Mouse (Mus musculus) forebrain, embryonic 14.5 days (tissue): ENCODE results near the gene Glis1. TPM values are rescaled to one million over a fixed set of nuclear protein-coding genes. Genes with fewer than 3 reads are reported as not detected.

ENCODE experiments used
- ATAC-seq: fragments of 200-750 bp; cut with Nextera tagmentation; 2 replicates; pipeline ENCODE4 v1.8.0; 2017; ENCODE audit warnings: mild to moderate bottlenecking, moderate library complexity
- DNase-seq: peaks from one replicate; pipeline ENCODE4 v3.0.0-alpha.2; 2015; ENCODE audit warnings: low spot score
- H3K27ac ChIP-seq: fragments of 300-500 bp; sonication (generic); 2 replicates; pipeline ENCODE4 v1.5.1; 2014; ENCODE audit warnings: low read depth, mild to moderate bottlenecking, control low read depth, low read length, moderate library complexity
- H3K27me3 ChIP-seq: fragments of 300-500 bp; sonication (generic); replicated peaks from 2 replicates; pipeline ENCODE4 v1.6.1; 2014; ENCODE audit warnings: low read length, control low read depth, mixed read lengths; ENCODE audit not compliant: control insufficient read depth, insufficient read depth
- H3K36me3 ChIP-seq: fragments of 300-500 bp; sonication (generic); 2 replicates; pipeline ENCODE4 v1.6.1; 2014; ENCODE audit warnings: low read length, control low read depth; ENCODE audit not compliant: control insufficient read depth, insufficient read depth
- H3K4me1 ChIP-seq: fragments of 300-500 bp; sonication (generic); 2 replicates; pipeline ENCODE4 v1.6.1; 2014; ENCODE audit warnings: antibody characterized with exemption, low read length, control low read depth; ENCODE audit not compliant: control insufficient read depth, insufficient read depth
- H3K4me2 ChIP-seq: fragments of 300-500 bp; sonication (generic); 2 replicates; pipeline ENCODE4 v1.6.1; 2014; ENCODE audit warnings: mild to moderate bottlenecking, control low read depth, low read length
- H3K4me3 ChIP-seq: fragments of 300-500 bp; sonication (generic); 2 replicates; pipeline ENCODE4 v1.5.1; 2014; ENCODE audit warnings: low read depth, low read length, control low read depth
- H3K9ac ChIP-seq: fragments of 300-500 bp; sonication (generic); 2 replicates; pipeline ENCODE4 v1.6.1; 2014; ENCODE audit warnings: mild to moderate bottlenecking, low read length, control low read depth, moderate library complexity
- H3K9me3 ChIP-seq: fragments of 300-500 bp; sonication (generic); replicated peaks from 2 replicates; pipeline ENCODE4 v1.6.1; 2016; ENCODE audit warnings: low read length, control low read depth, mixed read lengths; ENCODE audit not compliant: control insufficient read depth
- WGBS: fragments of 180-500 bp; shearing (Covaris S2); extraction: QIAGEN DNeasy Blood & Tissue Kit; methylation state at CpG from one replicate; pipeline ENCODE4 v1.1.7; 2014; 5-methylcytosine and 5-hydroxymethylcytosine counted together
- microRNA-seq: library from miRNA; unstranded; fragments of <30 nt; microRNA quantifications from one replicate; pipeline ENCODE4, GENCODE M21; 2016
- polyA plus RNA-seq: library from polyadenylated mRNA; unstranded; fragments of >200 nt; fragmentation: Nextera tagmentation; extraction: Ambion mirVana; gene quantifications from 2 replicates; pipeline ENCODE4 v1.2.1, GENCODE M21; 2014

The Glis1 gene
- polyA plus RNA-seq, 1 experiment from 2014 or later = 0.27 TPM

DNA sequence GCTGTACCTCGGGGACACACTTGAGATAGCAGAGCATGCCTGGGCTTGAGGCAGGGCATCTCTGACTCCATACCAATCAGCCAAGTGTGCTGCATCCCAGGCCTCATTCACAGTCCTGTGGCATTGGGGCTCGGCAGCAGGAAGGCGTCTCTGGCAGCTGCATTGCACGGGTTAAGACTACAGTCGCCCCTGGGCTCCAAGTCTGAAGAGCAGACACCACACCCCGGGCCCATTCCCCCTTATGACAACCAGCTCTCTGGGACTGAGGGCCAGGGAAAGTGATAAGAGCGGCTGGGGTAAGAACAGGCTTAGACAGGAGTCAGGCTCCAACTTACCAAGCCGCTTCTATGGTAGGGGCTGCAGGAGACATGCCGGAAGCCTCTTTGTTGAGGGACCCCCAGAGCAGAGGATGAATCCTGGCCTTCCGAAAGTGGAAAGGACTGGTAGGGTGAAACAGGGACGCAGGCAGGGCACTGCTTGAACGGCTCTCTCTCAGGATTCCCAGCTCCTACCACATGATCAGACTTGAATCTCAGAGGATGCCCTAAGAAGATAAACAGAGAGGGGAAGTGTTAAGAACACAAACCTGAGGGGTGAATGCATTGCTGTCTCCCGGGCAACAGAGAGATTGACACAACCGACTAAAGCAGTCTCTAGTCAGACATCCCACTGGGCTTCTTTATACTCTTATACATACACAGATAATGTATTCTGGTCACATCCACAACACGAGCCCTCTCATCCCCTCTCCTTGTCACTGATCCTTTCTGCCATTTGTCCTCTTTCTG, 246.1 kb downstream of the Glis1 start:
- Histone ChIP-seq H3K27me3 (no peaks in the 10 kb centered on the region), H3K4me3 (peak overlapping the region; percentile 18), H3K27ac (peak overlapping the region; percentile 90), H3K36me3 (no peaks in the 10 kb centered on the region), H3K9ac (peak overlapping the region; percentile 58), H3K9me3 (no peaks in the 10 kb centered on the region), H3K4me1 (peaks cover 20% of the 10 kb centered on the region), H3K4me2 (peak overlapping the region; percentile 39)
- 23% methylated on average over 15 of the region's 15 CpGs for WGBS
- ATAC-seq (peak; percentile 86), DNase-seq (peak; percentile 84)

DNA sequence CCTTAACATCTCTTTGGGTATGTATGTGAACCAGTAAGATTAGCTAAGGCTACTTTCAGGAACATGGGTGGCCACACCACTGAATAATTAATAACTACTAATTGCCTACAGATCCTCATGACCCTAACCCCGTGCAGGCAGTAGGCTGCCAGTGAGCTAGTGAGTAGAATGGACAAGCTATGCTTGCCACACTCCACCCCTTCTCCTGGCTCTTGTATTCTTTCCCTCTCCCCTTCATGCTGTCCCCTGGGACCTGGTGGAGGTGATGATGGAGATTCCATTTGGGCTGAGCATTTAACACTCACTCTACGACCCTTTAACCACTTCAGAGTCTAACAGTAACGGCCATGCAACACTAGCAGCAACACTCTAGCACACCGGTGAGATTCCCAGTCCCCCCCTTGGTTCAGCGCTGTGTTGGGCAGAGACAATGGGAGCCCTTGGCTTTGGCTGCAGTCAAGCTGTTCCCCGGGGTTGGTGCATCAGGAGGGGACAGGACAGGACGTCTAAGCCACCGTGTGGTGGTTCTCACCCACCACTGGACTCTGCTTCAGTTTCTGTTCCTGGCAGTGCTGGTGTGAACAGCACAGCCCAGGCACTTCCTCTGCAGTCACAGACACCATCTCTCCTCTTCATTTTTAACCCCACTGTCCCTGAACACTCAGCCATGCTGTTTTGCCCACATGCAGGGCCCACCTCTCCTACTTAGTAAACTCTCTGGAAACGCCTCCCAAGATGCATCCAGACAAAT, 246.9 kb downstream of the Glis1 start:
- 32% methylated on average over 9 of the region's 9 CpGs for WGBS
- Histone ChIP-seq H3K4me2 (peak overlapping the region; percentile 39), H3K4me3 (no peak overlapping the region), H3K27me3 (no peaks in the 10 kb centered on the region), H3K36me3 (no peaks in the 10 kb centered on the region), H3K27ac (peak overlapping the region; percentile 90), H3K4me1 (peaks cover 20% of the 10 kb centered on the region), H3K9ac (no peak overlapping the region; the same call in 1 of the 2 replicates), H3K9me3 (no peaks in the 10 kb centered on the region)
- ATAC-seq (peak; percentile 54), DNase-seq (no peak)

DNA sequence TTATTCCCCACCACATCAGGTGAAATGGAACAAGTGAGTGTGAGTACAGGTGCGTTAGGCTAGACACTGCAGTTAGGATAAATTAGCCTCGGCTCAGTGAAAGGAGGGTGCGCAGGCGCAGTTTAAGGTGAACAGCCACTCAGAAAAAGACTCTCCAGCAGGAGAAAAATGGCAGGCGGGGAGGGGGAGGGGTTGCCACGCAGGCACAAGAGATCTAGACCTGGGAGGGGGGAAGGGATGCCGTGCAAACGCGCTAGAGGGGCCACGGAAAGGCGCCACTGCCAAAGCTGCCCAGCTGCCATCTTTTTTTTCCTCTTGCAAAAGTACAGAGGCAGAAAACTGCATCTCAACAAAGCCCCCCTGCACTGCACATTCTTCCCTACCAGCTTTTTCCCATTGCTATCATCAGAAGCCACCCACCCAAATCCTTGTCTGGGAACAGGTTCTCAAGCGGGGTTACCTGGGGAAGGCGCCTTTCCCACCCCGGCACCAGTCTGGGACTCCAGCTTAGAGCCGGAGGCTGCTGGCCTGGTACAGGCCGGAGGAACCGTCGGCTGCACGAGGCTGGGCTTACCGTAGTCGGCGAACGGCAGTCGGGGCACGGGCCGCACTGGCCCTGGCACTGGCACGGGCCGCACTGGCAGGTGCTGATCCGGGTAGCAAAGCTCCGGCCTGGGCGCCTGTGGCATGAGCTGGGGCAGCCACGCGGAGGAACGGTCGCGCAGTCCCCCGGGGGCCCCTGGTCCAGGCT, 248.8 kb downstream of the Glis1 start:
- no peaks in the 10 kb centered on the region for H3K27me3 ChIP-seq
- no peak overlapping the region for H3K4me3 ChIP-seq
- WGBS = 93% methylated on average over 37 of the region's 37 CpGs
- DNase-seq (no peak), ATAC-seq (no peak)
- H3K27ac ChIP-seq = no peak overlapping the region
- H3K9ac ChIP-seq = no peak overlapping the region
- H3K9me3 ChIP-seq = no peaks in the 10 kb centered on the region
- H3K4me1 ChIP-seq = peaks cover 25% of the 10 kb centered on the region
- no peaks in the 10 kb centered on the region for H3K36me3 ChIP-seq
- no peak overlapping the region for H3K4me2 ChIP-seq

DNA sequence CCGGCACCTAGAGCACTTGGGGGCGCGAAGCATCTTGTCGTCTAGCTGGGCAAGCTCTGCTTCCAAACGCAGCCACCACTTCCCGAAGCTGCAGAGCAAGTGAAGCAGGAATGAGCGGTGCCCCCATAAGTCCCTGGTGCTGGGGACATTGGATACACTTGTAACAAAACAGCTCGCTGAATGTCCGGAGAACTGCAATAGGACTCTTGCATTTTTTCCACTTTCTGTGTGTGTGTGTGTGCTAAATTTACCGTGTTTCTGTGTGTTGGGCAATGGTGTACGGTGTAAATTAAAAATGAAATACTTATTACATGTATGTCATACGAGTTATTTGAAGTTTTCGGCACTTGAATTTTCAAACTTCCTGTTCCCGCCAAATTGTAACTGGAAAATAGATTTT, 249.7 kb downstream of the Glis1 start, which contains the start of gene Dmrtb1:
Dmrtb1 (minus strand) TSS at position 101 of the 400 bp plus-strand sequence.
- 95% methylated on average over 14 of the region's 14 CpGs for WGBS
- Histone ChIP-seq H3K4me2 (no peak within 1 kb of the TSS), H3K36me3 (no peaks in the 10 kb centered on the region), H3K4me1 (peaks cover 26% of the 10 kb centered on the region), H3K27ac (no peak within 1 kb of the TSS), H3K4me3 (no peak within 1 kb of the TSS), H3K9me3 (no peaks in the 10 kb centered on the region), H3K9ac (no peak within 1 kb of the TSS), H3K27me3 (no peaks in the 10 kb centered on the region)
- DNase-seq (no peak), ATAC-seq (no peak)

Small RNA genes lying within 50 kb of the gene (microRNA-seq; reads per million reads assigned to microRNA genes)
- not detected for gene Gm24804

Other genes starting within 250 kb of the Glis1 start
- gene Ldlrad1, start 225.4 kb upstream of the Glis1 start, polyA plus RNA-seq = not detected in 2 replicates
- 60.0 and 60.9 TPM in 2 replicates for gene Lrrc42, start 181.1 kb upstream of the Glis1 start, polyA plus RNA-seq
- 33.3 and 40.8 TPM in 2 replicates for gene Hspb11, start 181.0 kb upstream of the Glis1 start, polyA plus RNA-seq
- gene Dio1, start 127.4 kb upstream of the Glis1 start, polyA plus RNA-seq = not detected in 2 replicates
- 57.9 and 66.4 TPM in 2 replicates for gene Yipf1, start 120.2 kb upstream of the Glis1 start, polyA plus RNA-seq
- 23.9 and 25.0 TPM in 2 replicates for gene Ndc1, start 66.8 kb upstream of the Glis1 start, polyA plus RNA-seq
- 24.3 and 30.6 TPM in 2 replicates for gene Dmrtb1, start 249.6 kb downstream of the Glis1 start, polyA plus RNA-seq